10 mouse cellular contexts compared by ENCODE assay signal in genomic region chr1:93176525-93177332, GRCm38 (mm10). TPM values are rescaled to one million over a fixed set of nuclear protein-coding genes. Genes with fewer than 3 reads are reported as not detected.
A peak's percentile ranks its signal among the peaks of the same experiment; 100 is the strongest.
DNase-seq lines count a peak whose midpoint lies in the region; ATAC-seq and TF ChIP-seq lines count a peak whose summit lies in the region.
"Had no signal": no experiment of that assay in that cellular context is flagged by ENCODE, and none has a peak within 500 bp of the region (broad histone marks: within the 10 kb centered on the region; RNA-seq: fewer than 3 reads in every experiment).

No protein-coding gene starts in this region.

- H3K79me2 ChIP-seq in C2C12 (ENCODE audit: control insufficient read depth, insufficient read depth), result no peaks in the 10 kb centered on the region

- ATAC-seq in hindbrain, embryonic 13.5 days (ENCODE audit: low FRiP score), result peak; percentile 67; the same call in 1 of the 2 replicates
- ATAC-seq in lung, postnatal 0 days, result peak; percentile 84

- 4% methylated on average over 43 of the region's 44 CpGs for WGBS in hindbrain, embryonic 13.5 days
- 3% methylated on average over 41 of the region's 44 CpGs for WGBS in lung, postnatal 0 days

- H3K9ac ChIP-seq in hindbrain, embryonic 13.5 days, result peak overlapping the region; percentile 72
- H3K9ac ChIP-seq in lung, postnatal 0 days (replicated peaks; ENCODE audit: low read depth), result no peak overlapping the region

- no peaks in the 10 kb centered on the region for H3K9me3 ChIP-seq in hindbrain, embryonic 13.5 days
- H3K9me3 ChIP-seq in lung, postnatal 0 days (ENCODE audit: low read length), result no peaks in the 10 kb centered on the region
- H3K9me3 ChIP-seq: G1E had no signal

- H3K79me3 ChIP-seq in C2C12 (ENCODE audit: low read depth), result no peaks in the 10 kb centered on the region

- no peaks in the 10 kb centered on the region for H3K27me3 ChIP-seq in C2C12 (ENCODE audit: control insufficient read depth, insufficient read depth, insufficient read length)
- peaks cover 21% of the 10 kb centered on the region for H3K27me3 ChIP-seq in hindbrain, embryonic 13.5 days
- no peaks in the 10 kb centered on the region for H3K27me3 ChIP-seq in lung, postnatal 0 days (replicated peaks; ENCODE audit: insufficient read depth, low read length)

- H3K36me3 ChIP-seq in C2C12 (ENCODE audit: control insufficient read depth, insufficient read depth), result no peaks in the 10 kb centered on the region
- H3K36me3 ChIP-seq in hindbrain, embryonic 13.5 days, result no peaks in the 10 kb centered on the region
- no peaks in the 10 kb centered on the region for H3K36me3 ChIP-seq in lung, postnatal 0 days (ENCODE audit: insufficient read depth, low read length)
- H3K36me3 ChIP-seq: G1E had no signal

- no peak for TF ChIP-seq CTCF in C2C12 (IDR thresholded peaks at IDR 0.05; ENCODE audit: control insufficient read depth, insufficient read depth, insufficient read length)
- TF ChIP-seq CTCF in gastrocnemius, adult 2 months (IDR thresholded peaks at IDR 0.05), result no peak
- TF ChIP-seq CTCF in lung, postnatal 0 days (IDR thresholded peaks at IDR 0.05), result no peak

- peak overlapping the region; percentile 87 for H3K4me2 ChIP-seq in hindbrain, embryonic 13.5 days
- H3K4me2 ChIP-seq in lung, postnatal 0 days (replicated peaks; ENCODE audit: low read depth, low read length), result peak overlapping the region; percentile 56

- intact Hi-C loops in gastrocnemius, adult 2 months (cut with DNase I), result loop anchor here (10.0 kb wide), 1 partner anchor 128 kb away; the partner anchor contains the start of gene Mterf4

- peak overlapping the region; percentile 43; the same call in 1 of the 2 replicates for H3K27ac ChIP-seq in gastrocnemius, adult 2 months
- H3K27ac ChIP-seq in hindbrain, embryonic 13.5 days, result no peak overlapping the region
- H3K27ac ChIP-seq in lung, postnatal 0 days (ENCODE audit: low read length), result no peak overlapping the region; the same call in 1 of the 2 replicates

- H3K4me3 ChIP-seq in C2C12 (ENCODE audit: insufficient read depth, poor library complexity, severe bottlenecking), result no peak overlapping the region
- peak overlapping the region; percentile 62 for H3K4me3 ChIP-seq in gastrocnemius, adult 2 months
- H3K4me3 ChIP-seq in hindbrain, embryonic 13.5 days, result peak overlapping the region; percentile 46
- peak overlapping the region; percentile 16; the same call in 1 of the 2 replicates for H3K4me3 ChIP-seq in lung, postnatal 0 days (ENCODE audit: low read depth, low read length)

- no peak for TF ChIP-seq EP300 in lung, postnatal 0 days (IDR thresholded peaks at IDR 0.05)

- DNase-seq in cerebellum, adult 8-10 months, result peak; percentile 11
- DNase-seq in gastrocnemius, adult 2 months, result peak; percentile 80
- DNase-seq in layer of hippocampus, postnatal 25 days (ENCODE audit: extremely low spot score in 1 of 2, low spot score in 1 of 2), result peak; percentile 30 to 44
- DNase-seq in lung, postnatal 0 days (ENCODE audit: low spot score), result peak; percentile 82
- DNase-seq in retina, postnatal 7 days (ENCODE audit: low read depth, low spot score), result peak; percentile 16
- no peak for DNase-seq in thymus, postnatal 0 days (ENCODE audit: low spot score)

- peak overlapping the region; percentile 26 for H3ac ChIP-seq in C2C12 (ENCODE audit: control insufficient read depth, insufficient read length, low read depth)

- H3K4me1 ChIP-seq in hindbrain, embryonic 13.5 days (replicated peaks), result peaks cover 21% of the 10 kb centered on the region
- no peaks in the 10 kb centered on the region for H3K4me1 ChIP-seq in lung, postnatal 0 days (ENCODE audit: insufficient read depth, low read depth, low read length)

TF ChIP-seq in C2C12, 6 proteins besides CTCF, POLR2A, EP300 and RAD21:
- TF ChIP-seq MYOG (IDR thresholded peaks at IDR 0.05; ENCODE audit: control insufficient read depth, extremely low read depth, insufficient read length) (no peak), CEBPB (IDR thresholded peaks at IDR 0.05; ENCODE audit: low read depth) (no peak)

RNA-seq across cellular contexts. Expression of gene Crocc2, which starts 8.2 kb away (rescaled TPM):
- polyA plus RNA-seq in C2C12 (2012; fragmentation: generic; extraction: Trizol), result 0.01 TPM
- not detected for total RNA-seq in gastrocnemius, adult 2 months (2021)
- 0.19 and 0.38 TPM in 2 replicates for polyA plus RNA-seq in hindbrain, embryonic 13.5 days (2015; fragmentation: Nextera tagmentation; extraction: Ambion mirVana)
- under 1 TPM; 0.17 to 0.35 TPM for total RNA-seq in layer of hippocampus, postnatal 25 days (2021)
- 1.3 TPM in 2 replicates for polyA plus RNA-seq in lung, postnatal 0 days (2015; fragmentation: Nextera tagmentation; extraction: Ambion mirVana)
- polyA plus RNA-seq in thymus, postnatal 0 days (2015; fragmentation: Nextera tagmentation; extraction: Ambion mirVana), result 0.08 and 0.10 TPM in 2 replicates
- polyA plus RNA-seq: G1E had no signal

RNA-seq across cellular contexts. Expression of gene 2310007B03Rik, which starts 16.0 kb away (rescaled TPM):
- polyA plus RNA-seq in C2C12 (2012; fragmentation: generic; extraction: Trizol), result 0.09 TPM
- total RNA-seq in gastrocnemius, adult 2 months (2021), result not detected
- polyA plus RNA-seq in hindbrain, embryonic 13.5 days (2015; fragmentation: Nextera tagmentation; extraction: Ambion mirVana), result 0.29 and 0.30 TPM in 2 replicates
- total RNA-seq in layer of hippocampus, postnatal 25 days (2021), result not detected
- polyA plus RNA-seq in lung, postnatal 0 days (2015; fragmentation: Nextera tagmentation; extraction: Ambion mirVana), result 65.3 and 73.6 TPM in 2 replicates
- 0.50 and 0.74 TPM in 2 replicates for polyA plus RNA-seq in thymus, postnatal 0 days (2015; fragmentation: Nextera tagmentation; extraction: Ambion mirVana)
- total RNA-seq: hematopoietic stem cell, adult 5-6 weeks had no signal
- polyA plus RNA-seq: G1E had no signal

RNA-seq across cellular contexts. Expression of gene Agxt, which starts 41.7 kb away (rescaled TPM):
- not detected for polyA plus RNA-seq in C2C12 (2012; fragmentation: generic; extraction: Trizol)
- total RNA-seq in gastrocnemius, adult 2 months (2021), result not detected
- polyA plus RNA-seq in hindbrain, embryonic 13.5 days (2015; fragmentation: Nextera tagmentation; extraction: Ambion mirVana), result not detected in 2 replicates
- total RNA-seq in layer of hippocampus, postnatal 25 days (2021), result not detected
- polyA plus RNA-seq in lung, postnatal 0 days (2015; fragmentation: Nextera tagmentation; extraction: Ambion mirVana), result 0.08 and 0.10 TPM in 2 replicates
- polyA plus RNA-seq in thymus, postnatal 0 days (2015; fragmentation: Nextera tagmentation; extraction: Ambion mirVana), result 0.13 and 0.21 TPM in 2 replicates
- total RNA-seq: G1E; hematopoietic stem cell, adult 5-6 weeks had no signal
- polyA plus RNA-seq: G1E had no signal

RNA-seq across cellular contexts. Expression of gene Sned1, which starts 58.9 kb away (rescaled TPM):
- polyA plus RNA-seq in C2C12 (2012; fragmentation: generic; extraction: Trizol), result 0.18 TPM
- total RNA-seq in gastrocnemius, adult 2 months (2021), result 1 to 10 TPM; 5.1 to 5.4 TPM
- 8.8 and 9.3 TPM in 2 replicates for polyA plus RNA-seq in hindbrain, embryonic 13.5 days (2015; fragmentation: Nextera tagmentation; extraction: Ambion mirVana)
- 1 to 10 TPM; 3.8 to 8.1 TPM for total RNA-seq in layer of hippocampus, postnatal 25 days (2021)
- 8.4 and 13.8 TPM in 2 replicates for polyA plus RNA-seq in lung, postnatal 0 days (2015; fragmentation: Nextera tagmentation; extraction: Ambion mirVana)
- 0.57 and 0.78 TPM in 2 replicates for polyA plus RNA-seq in thymus, postnatal 0 days (2015; fragmentation: Nextera tagmentation; extraction: Ambion mirVana)
- polyA plus RNA-seq: G1E had no signal

Comparison
In these comparisons a context has a peak if more than half of its experiments do, and no peak if none do; other contexts are left out.
1. RNA of gene 2310007B03Rik, which starts 16.0 kb away (polyA plus RNA-seq): 65.3 to 73.6 TPM in lung, postnatal 0 days; 0.50 to 0.74 TPM in thymus, postnatal 0 days, 0.29 to 0.30 TPM in hindbrain, embryonic 13.5 days and 0.09 TPM in C2C12 (single experiment); every median in the first group is over 10 times any median in the second.